In genomic region chr13:84062616-84063015, GRCm38 (mm10) we compare ENCODE assay signal across 14 mouse cellular contexts.
DNase-seq lines count a peak whose midpoint lies in the region; ATAC-seq and TF ChIP-seq lines count a peak whose summit lies in the region.
"Had no signal": no experiment of that assay in that cellular context is flagged by ENCODE, and none has a peak within 500 bp of the region (broad histone marks: within the 10 kb centered on the region; RNA-seq: fewer than 3 reads in every experiment).

No protein-coding gene starts in this region.

- WGBS in cerebellum, adult 2 months, result 10% methylated on average over 2 of the region's 2 CpGs
- 49% methylated on average over 2 of the region's 2 CpGs for WGBS in hindbrain, embryonic 11.5 days
- WGBS in midbrain, embryonic 14.5 days, result 20% methylated on average over 2 of the region's 2 CpGs

- H3K9ac ChIP-seq in hindbrain, embryonic 11.5 days (ENCODE audit: low read depth, low read length), result no peak overlapping the region
- peak overlapping the region; percentile 48; the same call in 1 of the 2 replicates for H3K9ac ChIP-seq in midbrain, embryonic 14.5 days (replicated peaks; ENCODE audit: low read length)
- H3K9ac ChIP-seq: embryonic facial prominence, embryonic 13.5 days; intestine, embryonic 15.5 days; lung, embryonic 15.5 days had no signal

- no peak overlapping the region for H3K4me3 ChIP-seq in cerebellum, adult 2 months (replicated peaks; ENCODE audit: insufficient read depth, low read depth, low read length)
- H3K4me3 ChIP-seq in hindbrain, embryonic 11.5 days (ENCODE audit: low read depth, low read length), result no peak overlapping the region
- peak overlapping the region; percentile 25 for H3K4me3 ChIP-seq in midbrain, embryonic 14.5 days (replicated peaks; ENCODE audit: low read depth, low read length)
- H3K4me3 ChIP-seq: embryonic facial prominence, embryonic 13.5 days; intestine, embryonic 15.5 days; lung, embryonic 15.5 days had no signal

- no peaks in the 10 kb centered on the region for H3K27me3 ChIP-seq in cerebellum, adult 2 months (ENCODE audit: control insufficient read depth, insufficient read depth, low read length)
- no peaks in the 10 kb centered on the region for H3K27me3 ChIP-seq in hindbrain, embryonic 11.5 days (ENCODE audit: control insufficient read depth, insufficient read depth, low read length)
- no peaks in the 10 kb centered on the region for H3K27me3 ChIP-seq in midbrain, embryonic 14.5 days (ENCODE audit: control insufficient read depth, insufficient read depth, low read length)
- H3K27me3 ChIP-seq: embryonic facial prominence, embryonic 13.5 days; intestine, embryonic 15.5 days had no signal

- TF ChIP-seq POLR2A in cerebellum, adult 2 months (IDR thresholded peaks at IDR 0.05; ENCODE audit: borderline replicate concordance, insufficient read depth, low read length), result no peak

- H3K36me3 ChIP-seq in hindbrain, embryonic 11.5 days (ENCODE audit: control insufficient read depth, insufficient read depth, low read length), result no peaks in the 10 kb centered on the region
- no peaks in the 10 kb centered on the region for H3K36me3 ChIP-seq in midbrain, embryonic 14.5 days (ENCODE audit: control insufficient read depth, insufficient read depth, low read length)
- H3K36me3 ChIP-seq: embryonic facial prominence, embryonic 13.5 days; intestine, embryonic 15.5 days; lung, embryonic 15.5 days had no signal

- peaks cover 26% of the 10 kb centered on the region for H3K4me1 ChIP-seq in cerebellum, adult 2 months (ENCODE audit: control insufficient read depth, insufficient read depth, low read length)
- peaks cover 11% of the 10 kb centered on the region; the same call in 1 of the 2 replicates for H3K4me1 ChIP-seq in hindbrain, embryonic 11.5 days (replicated peaks; ENCODE audit: control insufficient read depth, insufficient read depth, low read length)
- peaks cover 65% of the 10 kb centered on the region for H3K4me1 ChIP-seq in midbrain, embryonic 14.5 days (ENCODE audit: control insufficient read depth, insufficient read depth, low read length)
- H3K4me1 ChIP-seq: intestine, embryonic 15.5 days; lung, embryonic 15.5 days had no signal

- H3K4me2 ChIP-seq in hindbrain, embryonic 11.5 days (replicated peaks; ENCODE audit: low read depth, low read length), result no peak overlapping the region
- H3K4me2 ChIP-seq in midbrain, embryonic 14.5 days (ENCODE audit: low read length), result peak overlapping the region; percentile 48
- H3K4me2 ChIP-seq: embryonic facial prominence, embryonic 13.5 days; intestine, embryonic 15.5 days; lung, embryonic 15.5 days had no signal

- ATAC-seq in hindbrain, embryonic 11.5 days (ENCODE audit: low FRiP score), result no peak
- ATAC-seq in midbrain, embryonic 14.5 days (ENCODE audit: low FRiP score, low TSS enrichment), result no peak
- ATAC-seq in megakaryocyte progenitor cell, adult 5-6 weeks (replicated peaks; ENCODE audit: poor library complexity), result no peak
- ATAC-seq: intestine, embryonic 15.5 days had no signal

- DNase-seq in cerebellum, adult 2 months, result peak in 1 of 2 experiments; percentile 47
- no peak for DNase-seq in cerebellum, adult 9-11 months
- peak; percentile 36 to 59 for DNase-seq in cerebellum, postnatal 25 days
- DNase-seq in hindbrain, embryonic 11.5 days (ENCODE audit: low spot score), result no peak
- peak; percentile 65 for DNase-seq in midbrain, embryonic 14.5 days
- DNase-seq in lung, adult 18-20 months, result no peak
- no peak for DNase-seq in T-cell, adult 2 months (ENCODE audit: low spot score)
- DNase-seq: adrenal gland, postnatal 25 days; heart, adult 11 months; liver had no signal

- TF ChIP-seq CTCF in cerebellum, adult 2 months (IDR thresholded peaks at IDR 0.05; ENCODE audit: borderline replicate concordance, insufficient read depth, low read depth, low read length), result no peak

- H3K9me3 ChIP-seq in hindbrain, embryonic 11.5 days (ENCODE audit: control insufficient read depth, low read length), result no peaks in the 10 kb centered on the region
- H3K9me3 ChIP-seq in midbrain, embryonic 14.5 days (ENCODE audit: control insufficient read depth, low read length), result no peaks in the 10 kb centered on the region
- H3K9me3 ChIP-seq: embryonic facial prominence, embryonic 13.5 days; intestine, embryonic 15.5 days; lung, embryonic 15.5 days had no signal

- H3K27ac ChIP-seq in cerebellum, adult 2 months (ENCODE audit: insufficient read depth, low read length), result peak overlapping the region; percentile 96
- H3K27ac ChIP-seq in hindbrain, embryonic 11.5 days (ENCODE audit: low read depth, low read length), result peak overlapping the region; percentile 60
- H3K27ac ChIP-seq in midbrain, embryonic 14.5 days (replicated peaks; ENCODE audit: low read depth, low read length), result peak overlapping the region; percentile 92
- H3K27ac ChIP-seq: embryonic facial prominence, embryonic 13.5 days; intestine, embryonic 15.5 days; lung, embryonic 15.5 days had no signal

Comparison
In these comparisons a context has a peak if more than half of its experiments do, and no peak if none do; other contexts are left out.
1. DNase-seq: peak in cerebellum, postnatal 25 days (2 of 2) and midbrain, embryonic 14.5 days (single experiment); none in cerebellum, adult 9-11 months (single experiment), hindbrain, embryonic 11.5 days (single experiment), lung, adult 18-20 months (0 of 2) and T-cell, adult 2 months (single experiment).
2. Peak in every context shown above with its lines, with median percentiles within 50 percentile points of each other: H3K27ac ChIP-seq.